Mouse (Mus musculus) liver, embryonic 13.5 days (tissue): ENCODE measurements around the gene Tm2d1. TPM values are rescaled to one million over a fixed set of nuclear protein-coding genes. Genes with fewer than 3 reads are reported as not detected.

ENCODE experiments used
- ATAC-seq: fragments of 200-750 bp; cut with Nextera tagmentation; 2 replicates; pipeline ENCODE4 v1.8.0; 2017; ENCODE audit warnings: low read depth, mild to moderate bottlenecking, moderate number of reproducible peaks, moderate library complexity
- DNase-seq: peaks from one replicate; pipeline ENCODE4 v3.0.0; 2022
- H3K27ac ChIP-seq: fragments of 300-500 bp; sonication (generic); 2 replicates; pipeline ENCODE4 v1.5.1; 2015; ENCODE audit warnings: moderate library complexity, mild to moderate bottlenecking, inconsistent platforms
- H3K27me3 ChIP-seq: fragments of 300-500 bp; sonication (generic); 2 replicates; pipeline ENCODE4 v1.6.1; 2015; ENCODE audit warnings: mild to moderate bottlenecking, inconsistent platforms
- H3K36me3 ChIP-seq: fragments of 300-500 bp; sonication (generic); 2 replicates; pipeline ENCODE4 v1.6.1; 2015; ENCODE audit warnings: mild to moderate bottlenecking, inconsistent platforms
- H3K4me1 ChIP-seq: fragments of 300-500 bp; sonication (generic); replicated peaks from 2 replicates; pipeline ENCODE4 v1.6.1; 2015; ENCODE audit warnings: inconsistent platforms
- H3K4me2 ChIP-seq: fragments of 300-500 bp; sonication (generic); 2 replicates; pipeline ENCODE4 v1.6.1; 2015; ENCODE audit warnings: inconsistent platforms, mild to moderate bottlenecking, moderate library complexity
- H3K4me3 ChIP-seq: fragments of 300-500 bp; sonication (generic); replicated peaks from 2 replicates; pipeline ENCODE4 v1.5.1; 2015; ENCODE audit warnings: mild to moderate bottlenecking, inconsistent platforms
- H3K9ac ChIP-seq: fragments of 300-500 bp; sonication (generic); 2 replicates; pipeline ENCODE4 v1.6.1; 2015; ENCODE audit warnings: mild to moderate bottlenecking, inconsistent platforms
- H3K9me3 ChIP-seq: fragments of 300-500 bp; sonication (generic); replicated peaks from 2 replicates; pipeline ENCODE4 v1.6.1; 2016; ENCODE audit warnings: inconsistent platforms
- WGBS: fragments of 180-500 bp; shearing (Covaris S2); methylation state at CpG from one replicate; pipeline ENCODE4 v1.1.7; 2015; ENCODE audit not compliant: insufficient replicate concordance; 5-methylcytosine and 5-hydroxymethylcytosine counted together
- polyA plus RNA-seq: library from polyadenylated mRNA; unstranded; fragments of >200 nt; fragmentation: Nextera tagmentation; extraction: Ambion mirVana; gene quantifications from 2 replicates; pipeline ENCODE4 v1.2.1, GENCODE M21; 2015

Tm2d1 gene
- polyA plus RNA-seq, 1 experiment from 2014 or later, result 36.2 TPM

DNA sequence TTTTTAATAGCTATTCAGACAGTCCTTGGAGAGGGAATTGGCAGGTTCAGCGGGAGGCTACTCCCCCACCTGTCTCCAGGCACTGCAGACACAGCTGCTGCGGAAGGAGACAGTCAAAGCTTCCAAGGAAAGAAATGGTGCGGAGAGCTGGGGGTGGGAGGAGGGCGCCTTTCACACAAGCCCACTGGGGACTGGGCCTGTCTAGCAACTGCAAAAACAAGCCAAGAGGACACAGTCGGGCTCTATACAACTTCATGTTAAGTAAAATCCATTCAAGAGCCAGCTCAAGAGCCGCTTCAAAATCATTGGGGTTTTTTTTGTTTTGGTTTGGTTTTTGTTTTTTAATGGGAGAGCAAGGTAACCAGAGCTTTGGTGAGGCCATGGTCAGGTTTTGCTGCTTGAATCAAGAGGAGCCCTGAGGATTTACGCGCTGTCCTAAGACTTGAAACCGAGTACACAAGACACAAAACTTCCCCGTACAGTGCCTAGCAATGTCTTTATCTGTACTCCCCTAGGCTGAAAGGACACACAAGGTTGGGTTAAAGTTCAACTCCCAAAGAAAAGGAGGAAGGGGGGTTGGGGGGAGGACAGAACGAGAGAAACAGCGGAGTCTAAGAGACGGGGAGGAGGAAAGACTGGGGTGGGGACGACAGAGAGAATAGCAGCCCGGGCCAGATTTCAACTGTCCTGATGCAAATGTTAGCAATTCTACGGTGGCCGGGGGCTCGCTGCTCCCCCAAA is 61.6 kb downstream of the Tm2d1 start:
- Histone ChIP-seq H3K4me3 (peak overlapping the region; percentile 51), H3K9me3 (no peaks in the 10 kb centered on the region), H3K27ac (no peak overlapping the region), H3K36me3 (no peaks in the 10 kb centered on the region), H3K27me3 (peaks cover 31% of the 10 kb centered on the region), H3K4me1 (peaks cover 7% of the 10 kb centered on the region; the same call in 1 of the 2 replicates), H3K4me2 (peak overlapping the region; percentile 70), H3K9ac (peak overlapping the region; percentile 47; the same call in 1 of the 2 replicates)
- no peak for DNase-seq
- ATAC-seq, result no peak
- WGBS, result 4% methylated on average over 18 of the region's 18 CpGs

DNA sequence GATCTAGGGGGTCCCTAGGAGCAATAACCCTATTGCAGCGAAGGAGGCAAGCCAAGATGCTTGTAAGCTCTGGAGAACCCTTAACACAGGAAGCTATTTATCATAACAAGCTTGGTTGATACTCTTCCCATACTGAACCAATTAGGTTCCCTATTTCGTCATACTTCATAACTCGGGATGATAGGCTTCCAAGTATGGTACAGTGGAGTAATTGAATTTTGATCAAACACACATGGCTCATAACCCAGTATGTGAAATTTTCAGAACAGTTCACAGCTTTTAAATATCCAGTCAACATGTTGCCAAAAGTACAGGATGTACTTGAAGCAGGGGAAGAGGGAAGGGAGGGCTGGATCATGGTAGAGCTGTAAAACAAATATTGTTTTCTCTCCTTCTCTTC is 64.3 kb downstream of the Tm2d1 start:
- H3K4me3 ChIP-seq, result no peak overlapping the region
- H3K4me1 ChIP-seq, result peaks cover 7% of the 10 kb centered on the region; the same call in 1 of the 2 replicates
- no peak overlapping the region for H3K9ac ChIP-seq
- H3K36me3 ChIP-seq, result no peaks in the 10 kb centered on the region
- H3K27me3 ChIP-seq, result peaks cover 31% of the 10 kb centered on the region
- DNase-seq, result no peak
- H3K4me2 ChIP-seq, result no peak overlapping the region
- no peaks in the 10 kb centered on the region for H3K9me3 ChIP-seq
- WGBS, result 52% methylated on average over 3 of the region's 3 CpGs
- H3K27ac ChIP-seq, result no peak overlapping the region
- ATAC-seq, result no peak

DNA sequence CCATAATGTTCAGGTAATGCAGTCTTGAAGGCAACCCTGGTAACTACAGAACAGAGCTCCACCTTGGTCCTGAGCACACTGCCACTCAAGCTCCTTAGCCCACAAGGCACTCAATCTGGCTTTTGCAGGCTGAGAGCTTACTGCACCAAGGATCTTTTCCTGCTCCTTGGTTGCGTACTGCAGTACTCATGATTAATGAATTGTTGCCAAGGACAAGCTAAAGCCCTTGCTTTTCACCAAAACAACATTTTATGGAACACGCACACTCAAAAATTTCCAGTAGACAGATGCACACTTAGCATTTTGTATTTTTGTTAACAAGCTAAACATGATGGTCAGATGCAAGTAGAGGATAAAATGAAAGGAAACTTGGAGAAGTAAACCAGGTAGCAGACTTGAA is 66.0 kb downstream of the Tm2d1 start:
- 71% methylated on average over 2 of the region's 2 CpGs for WGBS
- Histone ChIP-seq H3K4me1 (peaks cover 7% of the 10 kb centered on the region; the same call in 1 of the 2 replicates), H3K36me3 (no peaks in the 10 kb centered on the region), H3K4me3 (no peak overlapping the region), H3K27ac (no peak overlapping the region), H3K9ac (no peak overlapping the region), H3K27me3 (peaks cover 28% of the 10 kb centered on the region), H3K4me2 (no peak overlapping the region), H3K9me3 (no peaks in the 10 kb centered on the region)
- ATAC-seq (no peak), DNase-seq (no peak)

Other genes with a start within 250 kb of the Tm2d1 start
- gene Patj, start 12.5 kb upstream of the Tm2d1 start, polyA plus RNA-seq, result 1.4 and 2.2 TPM in 2 replicates